Mouse (Mus musculus): ENCODE measurements around the gene Brcc3. TPM values are rescaled to one million over a fixed set of nuclear protein-coding genes. Genes with fewer than 3 reads are reported as not detected.
"Not testable (repeated sequence)": the region's sequence is repeated elsewhere in the genome, so short reads cannot be mapped to it uniquely, and the experiment has no call there.

The Brcc3 gene
- polyA plus RNA-seq, 1 experiment: 18.4 TPM

- no peak overlapping the region for H3K27ac ChIP-seq (ENCODE audit: control insufficient read depth, insufficient read depth, low read depth, low read length, poor library complexity)
- WGBS: 88% methylated on average over 1 of the region's 1 CpGs
- H3K4me1 ChIP-seq (ENCODE audit: control insufficient read depth, insufficient read depth, low read length): no peaks in the 10 kb centered on the region
- no peak overlapping the region for H3K4me3 ChIP-seq (replicated peaks; ENCODE audit: control insufficient read depth, low read depth, low read length)
- no peak for TF ChIP-seq POLR2A (IDR thresholded peaks at IDR 0.05; ENCODE audit: borderline replicate concordance, control insufficient read depth, low read depth, low read length)
- TF ChIP-seq CTCF (IDR thresholded peaks at IDR 0.05; ENCODE audit: control insufficient read depth, insufficient read depth, low read length): no peak
These were observed 17.0 kb upstream of the Brcc3 start for GRCm38 (mm10) chrX:75399471-75399870.

DNA sequence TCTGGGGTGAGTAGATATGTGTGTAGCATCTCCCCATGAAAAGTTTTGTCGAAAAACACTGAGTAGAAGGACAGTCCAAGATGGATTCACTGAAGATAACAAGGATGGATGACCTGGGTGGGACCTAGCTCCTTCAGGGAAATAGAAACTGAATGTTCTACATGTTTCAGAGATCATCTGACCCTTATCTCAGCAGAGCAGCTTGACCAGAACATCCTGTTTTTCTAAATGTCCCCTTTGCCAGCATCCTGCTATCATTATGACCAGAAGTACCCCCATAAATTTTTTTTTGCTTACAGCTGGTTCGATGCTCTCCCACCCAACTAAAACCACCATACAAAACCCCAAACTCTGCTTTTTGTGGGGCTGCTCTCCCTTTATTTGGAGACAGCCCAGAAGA lies 13.8 kb upstream of the Brcc3 start:
- TF ChIP-seq POLR2A (IDR thresholded peaks at IDR 0.05; ENCODE audit: borderline replicate concordance, control insufficient read depth, low read depth, low read length): no peak
- no peak for TF ChIP-seq CTCF (IDR thresholded peaks at IDR 0.05; ENCODE audit: control insufficient read depth, insufficient read depth, low read length)
- WGBS: 17% methylated on average over 2 of the region's 2 CpGs
- Histone ChIP-seq H3K4me1 (ENCODE audit: control insufficient read depth, insufficient read depth, low read length) (no peaks in the 10 kb centered on the region), H3K27ac (ENCODE audit: control insufficient read depth, insufficient read depth, low read depth, low read length, poor library complexity) (no peak overlapping the region), H3K4me3 (replicated peaks; ENCODE audit: control insufficient read depth, low read depth, low read length) (no peak overlapping the region)

DNA sequence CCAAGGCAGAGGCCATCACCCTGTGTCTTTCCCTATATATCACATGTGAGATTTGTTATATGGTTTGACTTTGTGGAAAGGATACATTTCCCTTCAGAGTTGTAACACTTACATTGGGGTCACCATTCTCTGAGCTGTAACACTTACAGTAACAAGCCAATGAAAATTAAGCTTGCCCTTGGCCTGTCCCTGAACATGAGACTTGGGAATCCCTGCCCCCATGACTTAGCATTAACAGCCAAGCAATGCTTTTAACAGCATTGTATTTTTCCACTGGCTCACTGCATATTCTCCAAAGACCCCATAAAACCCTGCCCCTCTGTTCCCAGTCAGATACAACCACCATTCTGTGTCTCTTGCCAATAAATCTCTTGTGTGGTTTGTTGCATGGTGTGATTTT lies 13.1 kb upstream of the Brcc3 start:
- no peak overlapping the region for H3K4me3 ChIP-seq (replicated peaks; ENCODE audit: control insufficient read depth, low read depth, low read length)
- no peak overlapping the region for H3K27ac ChIP-seq (ENCODE audit: control insufficient read depth, insufficient read depth, low read depth, low read length, poor library complexity)
- TF ChIP-seq POLR2A (IDR thresholded peaks at IDR 0.05; ENCODE audit: borderline replicate concordance, control insufficient read depth, low read depth, low read length) (no peak), CTCF (IDR thresholded peaks at IDR 0.05; ENCODE audit: control insufficient read depth, insufficient read depth, low read length) (no peak)
- H3K4me1 ChIP-seq (ENCODE audit: control insufficient read depth, insufficient read depth, low read length): no peaks in the 10 kb centered on the region

DNA sequence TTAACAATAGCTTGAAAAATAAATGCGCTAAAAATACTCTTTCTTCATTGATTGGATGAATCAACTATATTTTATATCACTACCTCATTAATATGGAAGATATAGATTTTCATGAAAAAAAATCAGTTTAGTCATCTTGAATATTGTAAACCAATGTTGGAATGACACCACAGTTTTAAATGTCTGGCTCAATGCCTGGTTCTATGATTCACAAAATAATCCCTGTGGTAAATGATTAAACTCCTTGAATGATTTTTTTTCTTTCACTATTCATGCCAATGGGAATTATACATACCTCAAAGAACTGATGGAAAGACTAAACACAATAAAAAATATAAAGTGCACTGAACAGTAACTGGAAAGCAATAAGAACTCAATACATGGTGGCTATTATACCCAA lies 6.7 kb upstream of the Brcc3 start:
- WGBS: 87% methylated on average over 1 of the region's 1 CpGs
- H3K4me3 ChIP-seq (replicated peaks; ENCODE audit: control insufficient read depth, low read depth, low read length): no peak overlapping the region
- no peak for TF ChIP-seq CTCF (IDR thresholded peaks at IDR 0.05; ENCODE audit: control insufficient read depth, insufficient read depth, low read length)
- TF ChIP-seq POLR2A (IDR thresholded peaks at IDR 0.05; ENCODE audit: borderline replicate concordance, control insufficient read depth, low read depth, low read length): no peak
- no peak overlapping the region for H3K27ac ChIP-seq (ENCODE audit: control insufficient read depth, insufficient read depth, low read depth, low read length, poor library complexity)
- H3K4me1 ChIP-seq (ENCODE audit: control insufficient read depth, insufficient read depth, low read length): no peaks in the 10 kb centered on the region

GRCm38 (mm10) chrX:75454597-75454996 lies 38.2 kb downstream of the Brcc3 start:
- 48% methylated on average over 1 of the region's 1 CpGs for WGBS
- no peak overlapping the region for H3K4me3 ChIP-seq (replicated peaks; ENCODE audit: control insufficient read depth, low read depth, low read length)
- TF ChIP-seq CTCF (IDR thresholded peaks at IDR 0.05; ENCODE audit: control insufficient read depth, insufficient read depth, low read length): no peak
- no peak for TF ChIP-seq POLR2A (IDR thresholded peaks at IDR 0.05; ENCODE audit: borderline replicate concordance, control insufficient read depth, low read depth, low read length)
- no peaks in the 10 kb centered on the region for H3K4me1 ChIP-seq (ENCODE audit: control insufficient read depth, insufficient read depth, low read length)
- H3K27ac ChIP-seq (ENCODE audit: control insufficient read depth, insufficient read depth, low read depth, low read length, poor library complexity): no peak overlapping the region

- 16% methylated on average over 37 of the region's 37 CpGs for whole genome bisulfite sequencing
These were observed 58.8 kb downstream of the Brcc3 start for GRCm38 (mm10) chrX:75475182-75475644.

GRCm38 (mm10) chrX:75489886-75490285 lies 73.5 kb downstream of the Brcc3 start:
- Histone ChIP-seq H3K27ac (ENCODE audit: control insufficient read depth, insufficient read depth, low read depth, low read length, poor library complexity) (no peak overlapping the region), H3K4me3 (replicated peaks; ENCODE audit: control insufficient read depth, low read depth, low read length) (no peak overlapping the region), H3K4me1 (ENCODE audit: control insufficient read depth, insufficient read depth, low read length) (no peaks in the 10 kb centered on the region)
- TF ChIP-seq POLR2A (IDR thresholded peaks at IDR 0.05; ENCODE audit: borderline replicate concordance, control insufficient read depth, low read depth, low read length) (no peak), CTCF (IDR thresholded peaks at IDR 0.05; ENCODE audit: control insufficient read depth, insufficient read depth, low read length) (no peak)
- 83% methylated on average over 1 of the region's 1 CpGs for WGBS

More at GRCm38 (mm10) chrX:75475182-75475644, 58.8 kb downstream of the Brcc3 start:
- not testable (repeated sequence) for H3K4me3 ChIP-seq (replicated peaks; ENCODE audit: control insufficient read depth, low read depth, low read length); H3K4me1 ChIP-seq (ENCODE audit: control insufficient read depth, insufficient read depth, low read length); H3K27ac ChIP-seq (ENCODE audit: control insufficient read depth, insufficient read depth, low read depth, low read length, poor library complexity)

Other genes with a start within 250 kb of the Brcc3 start
- gene Fundc2, start 34.2 kb upstream of the Brcc3 start, polyA plus RNA-seq (2011; ENCODE audit: insufficient read depth, insufficient read length, low replicate concordance, missing spikeins): 16.5 and 34.2 TPM in 2 replicates
- 0.27 and 1.3 TPM in 2 replicates for gene F8, start 34.0 kb upstream of the Brcc3 start, polyA plus RNA-seq (2011; ENCODE audit: insufficient read depth, insufficient read length, low replicate concordance, missing spikeins)
- gene Cmc4, start within 50 bp of the Brcc3 start, polyA plus RNA-seq (2011; ENCODE audit: insufficient read depth, insufficient read length, low replicate concordance, missing spikeins): 7.7 and 17.4 TPM in 2 replicates
- 3.4 and 7.7 TPM in 2 replicates for gene Mtcp1, start within 50 bp of the Brcc3 start, polyA plus RNA-seq (2011; ENCODE audit: insufficient read depth, insufficient read length, low replicate concordance, missing spikeins)
- 34.6 and 40.7 TPM in 2 replicates for gene Vbp1, start 97.7 kb downstream of the Brcc3 start, polyA plus RNA-seq (2011; ENCODE audit: insufficient read depth, insufficient read length, low replicate concordance, missing spikeins)
- gene Rab39b, start 161.6 kb downstream of the Brcc3 start, polyA plus RNA-seq (2011; ENCODE audit: insufficient read depth, insufficient read length, low replicate concordance, missing spikeins): not detected in 2 replicates